Mouse (Mus musculus) A20 (cell line): ENCODE measurements at regions not wholly inside any gene's neighbourhood (a gene's known extent, or its start where the extent isn't known, plus 50 kb on each side); places are given as distances from the start of the nearest gene placed in this dataset.

Experiments used
- DNase-seq: peaks from one replicate; pipeline ENCODE4 v3.0.0-alpha.2; 2011; ENCODE audit warnings: low read depth, low spot score

DNA sequence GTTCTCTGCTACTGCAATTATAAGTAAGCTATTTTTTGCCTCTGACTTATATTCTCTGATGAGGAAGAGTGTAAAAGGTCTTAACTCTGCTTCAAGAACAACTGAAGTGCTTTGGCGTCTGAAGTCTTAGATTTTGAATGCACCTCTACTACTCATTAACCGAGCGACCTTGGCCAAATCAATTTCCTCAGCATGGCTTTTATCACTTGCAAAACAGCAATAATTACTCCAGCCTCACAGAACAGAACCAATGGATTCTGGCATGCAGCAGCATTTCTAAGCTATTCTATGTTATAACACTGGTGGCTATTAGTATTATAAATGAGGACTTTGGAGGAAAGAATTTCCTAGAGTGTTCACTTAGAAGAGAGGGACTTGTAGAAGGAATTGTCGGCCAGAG, 462.9 kb upstream of the Cited2 start:
- DNase-seq: no peak

DNA sequence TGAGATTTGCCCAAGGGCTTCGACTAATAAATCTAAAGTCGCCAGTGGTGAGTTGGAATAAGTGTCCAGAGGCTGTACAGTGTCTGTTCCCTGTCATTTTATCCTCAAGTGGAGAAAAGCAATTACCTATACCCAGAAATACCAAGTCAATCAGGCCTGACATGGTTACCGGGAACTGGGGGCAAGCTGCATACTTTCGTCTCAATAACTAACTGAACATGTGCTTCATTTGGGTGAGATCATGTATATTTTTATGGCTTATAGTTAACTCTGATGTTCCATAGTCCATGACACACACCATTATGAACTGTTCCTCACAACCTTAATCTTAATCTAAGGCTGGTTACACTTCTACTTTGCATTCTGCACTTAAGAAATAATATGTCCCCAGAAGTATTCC, 462.4 kb upstream of the Cited2 start:
- no peak for DNase-seq

- DNase-seq: no peak
Measured at GRCm38 (mm10) chr10:17261192-17261824, 461.7 kb upstream of the Cited2 start.

- DNase-seq: no peak
Measured at GRCm38 (mm10) chr10:17261825-17262205, 461.2 kb upstream of the Cited2 start.

- no peak for DNase-seq
Measured at GRCm38 (mm10) chr10:17272646-17273045, 450.4 kb upstream of the Cited2 start.

GRCm38 (mm10) chr10:17273855-17274254, 449.2 kb upstream of the Cited2 start:
- no peak for DNase-seq

DNA sequence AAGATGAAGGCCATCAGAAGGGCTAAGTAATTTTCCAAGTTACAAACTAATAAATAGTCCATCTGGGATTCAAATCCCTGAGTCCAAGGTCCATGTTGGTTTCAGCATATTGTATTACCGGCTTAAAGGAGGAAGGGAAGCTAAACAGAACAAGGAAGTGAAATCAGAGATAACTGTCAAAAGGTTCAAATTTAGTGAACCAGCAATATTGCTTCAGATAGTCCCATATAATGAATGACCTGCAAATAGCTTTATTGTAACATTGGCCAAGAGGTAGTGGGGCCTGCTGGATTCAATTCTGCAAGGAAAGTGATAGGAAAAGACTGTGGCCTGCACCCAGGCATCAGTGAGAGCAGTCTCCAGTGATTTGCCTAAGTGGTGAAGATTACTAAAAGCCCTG, 447.8 kb upstream of the Cited2 start:
- peak; percentile 45 for DNase-seq

DNA sequence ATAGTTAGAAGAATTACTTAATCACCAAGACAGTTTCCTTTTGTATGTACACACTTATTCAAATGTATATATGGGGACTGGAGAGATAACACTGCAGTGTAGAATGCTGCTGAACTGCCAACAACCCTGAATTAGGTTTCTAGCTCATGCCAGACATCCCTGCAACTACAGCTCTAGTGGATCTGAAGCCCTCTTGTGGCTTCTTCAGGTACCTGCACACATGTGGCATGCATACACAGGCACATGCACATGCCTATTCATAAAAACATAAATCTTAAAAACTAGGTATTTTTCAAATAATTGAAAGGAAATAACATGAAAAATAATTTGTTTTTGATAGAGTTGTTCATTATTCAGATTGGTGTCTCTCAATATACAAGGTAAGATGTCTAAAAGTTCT, 445.1 kb upstream of the Cited2 start:
- peak; percentile 16 for DNase-seq

DNA sequence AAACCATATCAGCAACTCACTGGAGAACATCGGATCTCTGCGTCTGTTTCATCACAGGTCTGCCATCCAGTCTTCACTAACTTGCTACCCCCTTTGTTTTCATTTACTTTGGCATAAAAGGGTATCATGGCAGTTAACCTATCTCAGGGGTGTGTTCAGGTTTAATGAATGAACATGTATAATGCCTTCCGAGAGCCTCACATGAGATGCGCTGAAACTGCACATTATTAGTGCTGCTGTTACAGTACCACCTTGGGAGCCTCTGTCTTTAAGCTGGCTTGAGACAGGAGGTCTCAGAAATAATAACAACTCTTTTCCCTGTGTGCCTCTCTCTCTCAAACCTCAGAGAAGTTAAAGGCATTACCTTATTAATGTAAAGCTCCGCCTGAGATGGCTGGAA, 438.2 kb upstream of the Cited2 start:
- no peak for DNase-seq

GRCm38 (mm10) chr10:17287141-17287540, 435.9 kb upstream of the Cited2 start:
- DNase-seq: no peak

DNA sequence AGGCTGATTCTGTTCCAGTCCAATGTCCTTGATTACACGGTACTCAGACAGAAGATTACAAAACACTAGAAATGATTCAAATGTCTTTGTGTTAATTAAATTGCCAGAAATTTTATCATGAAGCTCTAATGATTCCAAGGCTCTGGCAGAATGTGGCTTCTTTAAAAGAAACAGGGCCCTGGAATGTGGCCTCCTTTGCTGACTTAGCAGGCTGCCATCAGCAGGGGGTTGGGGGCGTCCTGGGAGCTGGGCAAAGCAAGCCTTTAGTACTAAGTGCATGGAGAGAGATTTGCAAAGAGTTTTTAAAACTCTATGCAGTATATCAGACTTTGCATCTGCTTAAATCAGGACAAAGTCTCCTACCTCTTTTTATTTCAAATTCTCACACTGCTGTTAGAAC, 434.8 kb upstream of the Cited2 start:
- DNase-seq: no peak

GRCm38 (mm10) chr10:17292331-17292730, 430.7 kb upstream of the Cited2 start:
- no peak for DNase-seq

GRCm38 (mm10) chr10:17294440-17294839, 428.6 kb upstream of the Cited2 start:
- no peak for DNase-seq

DNA sequence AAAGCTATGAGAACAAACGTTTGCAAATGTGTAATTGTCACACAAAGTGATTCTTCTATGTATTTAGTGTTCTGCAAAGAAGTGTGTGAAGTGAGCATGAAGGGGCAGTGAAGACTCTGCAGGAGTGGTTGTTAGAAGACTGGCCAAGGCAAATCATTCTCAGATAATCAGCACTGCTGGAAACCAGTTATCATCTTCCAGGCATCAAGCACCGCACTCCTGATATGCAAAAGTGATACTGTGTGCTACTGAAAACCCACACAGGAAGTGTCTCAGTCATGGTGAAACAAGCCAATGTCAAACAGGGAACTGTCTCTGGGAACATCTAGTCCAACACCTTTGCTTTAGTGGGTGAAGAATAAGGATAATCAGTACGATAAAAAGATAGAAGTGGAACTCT, 427.9 kb upstream of the Cited2 start:
- DNase-seq: no peak

- DNase-seq: no peak
Measured at GRCm38 (mm10) chr10:17299600-17299999, 423.4 kb upstream of the Cited2 start.

- no peak for DNase-seq
Measured at GRCm38 (mm10) chr10:17326724-17327123, 396.3 kb upstream of the Cited2 start.

DNA sequence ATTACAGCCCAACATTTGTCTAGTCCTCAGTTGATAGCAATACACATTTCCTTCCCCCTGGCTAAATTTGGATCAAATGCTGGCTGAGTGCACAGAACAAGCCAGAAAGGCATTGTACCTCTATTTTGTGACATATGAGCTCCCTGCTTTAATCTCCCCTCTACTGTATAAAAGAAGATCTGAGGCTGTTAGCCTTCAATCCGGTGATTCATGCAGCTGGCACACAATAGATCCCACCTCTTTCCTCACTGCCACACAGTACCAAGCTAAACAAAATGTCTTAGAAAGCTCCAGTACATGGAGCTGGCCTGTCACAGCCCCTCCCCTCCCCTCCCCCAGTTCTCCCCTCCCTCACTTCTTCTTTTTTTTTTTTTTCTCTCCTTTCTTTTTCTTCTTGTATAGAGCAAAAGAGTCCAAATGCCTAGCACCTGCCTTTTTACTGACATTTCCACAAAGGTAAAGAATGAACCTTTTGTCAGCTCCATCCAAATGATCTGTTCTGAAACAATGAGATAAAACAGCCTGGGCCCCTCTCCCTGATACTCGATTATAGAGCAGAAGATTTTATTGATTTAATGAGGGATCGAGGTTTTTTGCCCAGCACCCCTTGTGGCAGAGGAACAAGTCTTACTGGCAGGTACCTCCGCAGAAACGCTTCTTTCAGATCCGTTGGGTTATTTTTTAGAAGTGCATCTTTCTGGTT, 392.0 kb upstream of the Cited2 start:
- no peak for DNase-seq

DNA sequence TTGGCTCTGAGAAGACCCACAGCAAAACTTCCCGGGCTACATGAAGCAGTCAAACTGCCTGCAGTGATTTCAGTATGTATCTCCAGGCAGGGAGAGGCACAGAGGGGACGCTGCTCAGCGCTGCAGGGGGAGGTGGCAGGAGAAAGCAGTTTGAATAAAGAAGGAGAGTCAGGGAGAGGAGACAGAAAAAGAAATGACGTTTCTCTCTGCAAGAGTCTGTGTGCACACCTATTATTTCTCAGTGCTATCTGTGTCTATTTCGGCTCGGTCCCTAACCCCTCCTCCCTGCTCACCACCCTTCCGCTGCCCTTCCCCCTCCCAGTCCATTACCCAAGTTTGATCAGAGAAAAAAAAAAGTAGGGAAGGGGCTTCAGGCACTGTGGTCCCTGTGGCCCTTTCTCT, 391.4 kb upstream of the Cited2 start:
- no peak for DNase-seq

DNA sequence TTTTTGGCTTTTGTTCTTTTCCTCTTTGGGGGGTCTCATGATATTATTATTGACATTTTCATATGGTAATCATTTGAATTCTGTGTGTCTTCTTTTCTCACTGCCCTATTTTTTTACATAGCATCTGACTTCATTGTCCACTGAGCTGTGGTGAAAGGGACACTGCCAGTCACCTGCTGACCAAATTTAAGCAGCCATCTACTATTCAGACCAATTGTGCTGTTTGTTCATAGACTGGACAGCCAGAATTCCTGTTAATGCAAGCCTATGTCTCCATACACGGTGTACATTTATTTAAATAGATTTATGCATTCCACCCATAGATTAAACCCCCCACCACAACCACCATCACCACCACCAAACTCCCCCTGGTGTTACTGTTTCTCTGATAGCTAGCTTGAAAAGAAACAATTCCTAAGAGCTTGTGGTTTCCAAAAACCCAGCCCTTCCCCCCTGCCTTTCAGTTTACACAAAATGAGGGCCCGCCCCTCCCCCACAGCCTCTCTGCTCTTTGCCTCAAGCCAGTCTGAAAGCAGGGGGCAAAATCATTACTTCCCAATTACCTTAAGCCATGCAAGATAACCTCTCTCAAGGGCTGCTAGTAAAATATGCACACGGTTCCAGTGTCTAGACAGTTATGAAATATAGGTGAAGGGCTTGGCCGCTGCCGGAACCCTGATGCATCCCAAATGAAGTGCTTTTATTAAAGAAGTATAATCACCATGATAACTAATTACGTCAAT, 390.8 kb upstream of the Cited2 start:
- DNase-seq: no peak

DNA sequence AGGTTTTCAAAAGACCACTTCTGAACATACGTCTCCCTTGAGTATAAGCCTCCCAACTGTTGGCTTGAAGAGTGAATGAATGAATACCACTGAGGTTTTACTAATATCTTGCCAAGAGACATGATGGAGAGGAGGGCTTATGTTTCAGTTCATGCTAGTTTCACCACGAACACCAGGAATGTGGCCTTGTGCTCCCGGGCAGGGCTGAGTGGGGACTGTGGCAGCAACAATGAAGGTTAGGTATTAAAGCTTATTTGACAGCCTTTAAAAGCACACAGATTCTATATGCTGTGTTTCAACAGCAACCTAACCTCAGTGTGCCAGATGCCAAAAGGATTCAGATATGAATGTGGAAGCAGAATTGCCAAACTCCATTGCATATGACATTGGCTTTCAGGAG, 390.0 kb upstream of the Cited2 start:
- DNase-seq: no peak

GRCm38 (mm10) chr10:17333676-17334075, 389.3 kb upstream of the Cited2 start:
- no peak for DNase-seq

GRCm38 (mm10) chr10:17337217-17337616, 385.8 kb upstream of the Cited2 start:
- DNase-seq: no peak

- no peak for DNase-seq
Measured at GRCm38 (mm10) chr10:17343829-17344228, 379.2 kb upstream of the Cited2 start.
